Mouse (Mus musculus) right cerebral cortex, adult 18-20 months (tissue): ENCODE data around the gene Fam133b.
"Not testable (repeated sequence)": the region's sequence is repeated elsewhere in the genome, so short reads cannot be mapped to it uniquely, and the experiment has no call there.

ENCODE experiments used
- DNase-seq: peaks from one replicate; pipeline ENCODE4 v3.0.0; 2022; ENCODE audit warnings: mixed read lengths

The Fam133b gene

DNA sequence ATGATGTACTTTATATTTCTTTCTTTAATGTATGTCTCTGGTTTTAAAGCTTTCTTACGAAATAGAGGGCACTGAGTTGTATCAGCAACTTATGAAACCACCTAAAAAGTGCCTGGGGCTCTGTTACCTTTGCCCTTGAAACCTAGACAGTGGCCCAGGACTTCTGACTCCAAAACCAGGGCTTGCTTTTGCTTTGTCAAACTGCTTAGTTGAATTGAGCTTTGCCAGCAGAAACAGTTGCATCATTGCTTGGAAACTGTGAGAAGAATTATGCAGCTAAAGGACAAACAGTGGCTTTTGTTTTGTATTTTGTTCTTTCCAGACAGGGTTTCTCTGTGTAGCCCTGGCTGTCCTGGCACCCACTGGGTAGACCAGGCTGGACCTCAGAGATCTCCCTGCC, 56.7 kb downstream of the Fam133b start:
- DNase-seq, result no peak

GRCm38 (mm10) chr5:3600790-3601189, 57.2 kb downstream of the Fam133b start:
- DNase-seq, result no peak

DNA sequence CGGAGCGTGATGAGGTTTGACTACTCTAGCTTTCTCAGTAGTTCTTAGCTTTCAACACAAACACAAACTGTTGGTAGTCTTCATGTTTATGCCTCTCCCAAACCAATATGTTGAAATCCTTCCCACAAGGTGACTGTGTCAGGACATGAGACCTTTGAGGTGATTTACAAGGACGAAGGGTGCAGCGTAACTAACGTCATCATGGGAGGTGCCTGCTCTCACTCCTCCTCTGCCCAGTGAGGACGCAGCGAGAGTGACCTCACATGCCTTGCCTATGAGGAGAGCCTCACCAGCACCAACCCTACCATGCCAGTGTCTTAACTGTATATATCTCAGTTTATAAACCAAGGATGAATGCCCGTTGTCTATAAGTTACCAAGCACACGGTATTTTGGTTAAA, 63.5 kb downstream of the Fam133b start:
- DNase-seq, result no peak

GRCm38 (mm10) chr5:3609241-3609640, 65.6 kb downstream of the Fam133b start:
- DNase-seq, result no peak

- not testable (repeated sequence) for DNase-seq
Observed at GRCm38 (mm10) chr5:3611835-3612234, 68.2 kb downstream of the Fam133b start.
